Mouse (Mus musculus): Measurements from ENCODE around the gene Ppia. TPM values are rescaled to one million over a fixed set of nuclear protein-coding genes. Genes with fewer than 3 reads are reported as not detected.
"Not testable (repeated sequence)": the region's sequence is repeated elsewhere in the genome, so short reads cannot be mapped to it uniquely, and the experiment has no call there.

Gene Ppia
- polyA plus RNA-seq, 1 experiment from 2014 or later, result 6,298 TPM

DNA sequence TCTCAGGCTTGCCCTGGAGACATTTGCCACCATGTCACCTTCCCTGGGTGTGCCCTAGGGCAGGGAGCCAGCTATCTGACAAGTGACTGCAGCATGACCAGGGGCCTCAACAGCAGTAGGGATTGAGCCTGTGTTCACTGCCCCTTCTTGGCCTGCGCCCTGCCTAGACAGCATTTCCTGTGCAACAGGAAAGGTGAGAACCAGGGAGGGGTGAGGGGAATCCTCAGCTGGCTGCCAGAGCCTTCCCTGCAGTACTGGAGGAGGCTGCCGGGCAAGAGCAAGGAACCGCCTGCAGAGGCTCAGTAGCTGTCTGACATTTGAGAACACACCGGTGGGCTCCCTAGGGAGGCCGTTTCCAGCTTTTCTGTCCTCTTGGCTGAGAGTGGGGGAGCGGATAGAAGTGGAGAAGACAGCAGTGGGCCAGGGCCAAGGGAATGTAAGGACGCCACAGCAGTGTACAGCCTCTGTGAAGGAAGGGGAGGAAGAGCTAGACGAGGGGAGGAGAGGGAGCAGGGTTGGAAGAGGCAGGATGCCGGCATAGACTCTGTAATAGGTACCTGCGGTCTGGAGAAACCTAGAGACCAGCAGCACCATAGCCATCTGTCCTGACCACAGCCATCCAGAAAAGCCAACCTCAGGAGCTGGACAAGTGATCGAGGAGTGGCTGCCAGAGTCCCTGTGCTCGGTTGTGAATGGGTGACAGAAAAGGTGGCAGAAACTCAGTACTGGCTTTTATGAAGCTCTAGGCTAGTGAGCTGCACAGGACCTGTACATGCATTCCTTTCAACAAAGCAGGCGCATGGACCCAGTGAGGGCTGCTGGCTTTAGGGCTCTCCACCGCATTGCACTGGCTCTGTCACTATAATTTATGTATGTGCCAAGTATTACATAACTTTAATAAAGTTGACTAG, 8.7 kb upstream of the Ppia start:
- Histone ChIP-seq H3K36me3 (peaks cover 35% of the 10 kb centered on the region), H3K9me3 (no peaks in the 10 kb centered on the region), H3K27me3 (replicated peaks) (no peaks in the 10 kb centered on the region), H3K4me3 (replicated peaks) (no peak overlapping the region), H3K4me1 (replicated peaks) (peaks cover 30% of the 10 kb centered on the region), H3K4me2 (replicated peaks) (0 out of 2 replicates have a peak overlapping the region, but pooled peaks have one; percentile 16), H3K27ac (peak overlapping the region; percentile 79), H3K9ac (0 out of 2 replicates have a peak overlapping the region, but pooled peaks have one; percentile 6)
- 37% methylated on average over 14 of the region's 14 CpGs for WGBS
- peak; percentile 63 for ATAC-seq

DNA sequence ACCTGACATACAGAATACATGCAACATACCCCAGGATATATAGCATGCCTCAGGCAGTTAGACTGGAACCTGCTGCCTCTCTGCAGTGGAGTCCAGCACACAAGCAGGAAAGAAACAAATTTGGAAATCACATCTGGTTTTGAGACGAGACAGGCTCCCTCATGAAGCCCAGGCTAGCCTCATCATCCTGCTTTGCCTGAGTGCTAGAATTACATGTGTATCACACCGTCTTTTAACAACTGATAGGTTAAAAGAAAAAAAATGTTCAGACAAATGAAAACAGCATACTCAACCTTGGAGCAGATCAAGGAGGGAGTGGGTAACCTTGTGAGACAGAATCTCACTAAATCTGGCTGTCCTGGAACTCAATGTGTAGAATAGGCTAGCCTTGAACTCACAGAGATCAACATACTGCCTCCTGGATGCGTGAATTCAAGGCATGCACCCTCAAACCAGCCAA, 8.1 kb upstream of the Ppia start:
- Histone ChIP-seq H3K36me3 (peaks cover 29% of the 10 kb centered on the region), H3K9ac (no peak overlapping the region), H3K4me2 (replicated peaks) (no peak overlapping the region), H3K9me3 (no peaks in the 10 kb centered on the region), H3K27me3 (replicated peaks) (no peaks in the 10 kb centered on the region), H3K4me3 (replicated peaks) (no peak overlapping the region), H3K27ac (no peak overlapping the region), H3K4me1 (replicated peaks) (peaks cover 30% of the 10 kb centered on the region)
- ATAC-seq, result no peak
- 82% methylated on average over 3 of the region's 3 CpGs for WGBS

- WGBS, result 53% methylated on average over 5 of the region's 5 CpGs
- no peak overlapping the region for H3K4me3 ChIP-seq (replicated peaks)
- no peak overlapping the region for H3K9ac ChIP-seq
- no peak for ATAC-seq
- no peaks in the 10 kb centered on the region for H3K27me3 ChIP-seq (replicated peaks)
- H3K4me1 ChIP-seq (replicated peaks), result peaks cover 25% of the 10 kb centered on the region
- H3K9me3 ChIP-seq, result no peaks in the 10 kb centered on the region
- H3K36me3 ChIP-seq, result peaks cover 3% of the 10 kb centered on the region; the same call in 1 of the 2 replicates
- no peak overlapping the region for H3K4me2 ChIP-seq (replicated peaks)
- no peak overlapping the region for H3K27ac ChIP-seq
These were observed 5.1 kb upstream of the Ppia start for GRCm38 (mm10) chr11:6410050-6410602.

- peaks cover 18% of the 10 kb centered on the region for H3K4me1 ChIP-seq (replicated peaks)
- not testable (repeated sequence) for H3K36me3 ChIP-seq; ATAC-seq; H3K9ac ChIP-seq; H3K27ac ChIP-seq; H3K4me3 ChIP-seq (replicated peaks); H3K4me2 ChIP-seq (replicated peaks); H3K9me3 ChIP-seq; H3K27me3 ChIP-seq (replicated peaks)
- WGBS, result 91% methylated on average over 5 of the region's 5 CpGs
These were observed 4.5 kb upstream of the Ppia start for GRCm38 (mm10) chr11:6410755-6411154.

- Histone ChIP-seq H3K27me3 (replicated peaks) (no peaks in the 10 kb centered on the region), H3K4me3 (replicated peaks) (no peak overlapping the region), H3K4me1 (replicated peaks) (peaks cover 9% of the 10 kb centered on the region; the same call in 1 of the 2 replicates), H3K9ac (no peak overlapping the region), H3K9me3 (no peaks in the 10 kb centered on the region), H3K27ac (no peak overlapping the region), H3K36me3 (no peaks in the 10 kb centered on the region), H3K4me2 (replicated peaks) (no peak overlapping the region)
- 9% methylated on average over 5 of the region's 5 CpGs for WGBS
- ATAC-seq, result no peak
These were observed 3.6 kb upstream of the Ppia start for GRCm38 (mm10) chr11:6411684-6412083.

GRCm38 (mm10) chr11:6413264-6413663, 2.0 kb upstream of the Ppia start:
- H3K27me3 ChIP-seq (replicated peaks), result no peaks in the 10 kb centered on the region

DNA sequence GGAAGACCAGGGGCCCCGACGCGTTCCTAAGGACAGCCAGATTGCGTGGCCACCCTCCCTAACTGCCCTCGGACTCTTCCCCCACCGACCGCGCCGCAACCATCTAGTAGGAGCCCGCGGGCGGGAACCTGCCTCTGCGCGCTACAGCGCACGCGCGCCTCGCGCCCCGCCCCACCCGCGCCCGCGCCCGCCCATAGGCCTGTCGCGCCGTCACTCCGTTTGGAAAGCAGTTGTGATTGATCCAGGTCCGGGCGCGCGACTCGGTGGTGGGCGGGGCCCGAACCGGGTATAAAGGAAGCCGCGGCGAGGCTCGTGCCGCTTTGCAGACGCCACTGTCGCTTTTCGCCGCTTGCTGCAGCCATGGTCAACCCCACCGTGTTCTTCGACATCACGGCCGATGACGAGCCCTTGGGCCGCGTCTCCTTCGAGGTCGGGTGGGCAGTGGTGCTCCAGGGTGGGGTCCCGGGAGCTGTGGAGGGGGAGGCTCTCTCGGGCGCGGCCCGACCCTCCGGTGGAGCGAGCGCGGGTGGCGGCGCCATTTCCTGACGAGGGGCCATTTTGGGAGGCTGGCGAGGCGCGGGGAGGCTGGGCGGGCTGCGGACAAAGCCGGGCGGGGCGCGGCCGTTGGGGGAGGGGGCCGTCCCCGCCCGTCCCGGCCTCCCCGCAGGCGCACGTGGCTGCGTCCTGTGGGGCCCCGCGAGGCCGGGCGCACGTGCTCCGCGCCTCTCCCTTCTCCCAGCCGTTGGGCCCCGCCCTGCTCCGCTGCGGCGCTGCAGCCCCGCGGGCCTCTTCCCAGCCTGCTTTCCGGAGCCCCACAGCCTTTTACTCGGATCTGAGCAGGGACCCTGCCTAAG, 535 bp downstream of the Ppia start:
- Histone ChIP-seq H3K9ac (peak overlapping the region; percentile 96), H3K27me3 (replicated peaks) (no peaks in the 10 kb centered on the region), H3K36me3 (peaks cover 10% of the 10 kb centered on the region), H3K4me1 (replicated peaks) (peaks cover 10% of the 10 kb centered on the region; the same call in 1 of the 2 replicates), H3K9me3 (no peaks in the 10 kb centered on the region), H3K27ac (peak overlapping the region; percentile 98), H3K4me3 (replicated peaks) (peak overlapping the region; percentile 89), H3K4me2 (replicated peaks) (peak overlapping the region; percentile 89)
- peak; percentile 96 for ATAC-seq
- WGBS, result under 1% methylated on average over 87 of the region's 102 CpGs

More at GRCm38 (mm10) chr11:6413264-6413663, 2.0 kb upstream of the Ppia start:
- Histone ChIP-seq H3K4me1 (replicated peaks) (peaks cover 10% of the 10 kb centered on the region; the same call in 1 of the 2 replicates), H3K4me3 (replicated peaks) (no peak overlapping the region), H3K9ac (no peak overlapping the region), H3K27ac (no peak overlapping the region), H3K36me3 (no peaks in the 10 kb centered on the region), H3K4me2 (replicated peaks) (no peak overlapping the region), H3K9me3 (no peaks in the 10 kb centered on the region)
- ATAC-seq, result no peak
- 96% methylated on average over 8 of the region's 12 CpGs for WGBS

DNA sequence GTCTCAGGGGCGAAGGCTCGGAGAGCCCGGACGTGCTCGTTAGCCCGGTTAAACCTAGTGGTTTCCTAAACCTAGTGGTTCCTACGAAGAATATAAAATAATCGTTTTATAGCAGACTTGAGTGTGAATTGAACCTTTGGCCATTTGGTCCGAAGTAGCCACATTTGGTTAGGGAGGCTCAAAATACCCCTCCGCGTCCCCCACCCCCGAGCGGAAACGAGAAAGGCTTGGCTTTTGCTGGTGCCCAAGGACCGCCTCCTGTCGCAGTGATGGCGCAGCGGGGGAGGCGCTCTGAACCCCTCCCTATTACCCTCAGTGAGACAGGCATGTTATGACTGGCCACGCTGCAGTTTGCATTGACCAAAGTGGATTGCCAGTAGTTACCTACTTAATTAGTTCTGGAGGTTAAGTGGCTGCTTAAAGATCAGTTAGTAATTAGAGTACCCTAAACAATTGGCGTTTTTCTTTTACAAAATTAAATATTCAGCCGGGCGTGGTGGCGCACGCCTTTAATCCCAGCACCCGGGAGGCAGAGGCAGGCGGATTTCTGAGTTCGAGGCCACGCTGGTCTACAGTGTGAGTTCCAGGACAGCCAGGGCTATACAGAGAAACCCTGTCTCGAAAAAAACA, 1.3 kb downstream of the Ppia start:
- no peaks in the 10 kb centered on the region for H3K27me3 ChIP-seq (replicated peaks)
- peak; percentile 58 for ATAC-seq
- H3K9ac ChIP-seq, result peak overlapping the region; percentile 96
- H3K27ac ChIP-seq, result peak overlapping the region; percentile 98
- H3K4me3 ChIP-seq (replicated peaks), result peak overlapping the region; percentile 89
- peak overlapping the region; percentile 89 for H3K4me2 ChIP-seq (replicated peaks)
- 1% methylated on average over 30 of the region's 30 CpGs for WGBS
- no peaks in the 10 kb centered on the region for H3K9me3 ChIP-seq
- peaks cover 13% of the 10 kb centered on the region for H3K36me3 ChIP-seq
- H3K4me1 ChIP-seq (replicated peaks), result peaks cover 10% of the 10 kb centered on the region; the same call in 1 of the 2 replicates

DNA sequence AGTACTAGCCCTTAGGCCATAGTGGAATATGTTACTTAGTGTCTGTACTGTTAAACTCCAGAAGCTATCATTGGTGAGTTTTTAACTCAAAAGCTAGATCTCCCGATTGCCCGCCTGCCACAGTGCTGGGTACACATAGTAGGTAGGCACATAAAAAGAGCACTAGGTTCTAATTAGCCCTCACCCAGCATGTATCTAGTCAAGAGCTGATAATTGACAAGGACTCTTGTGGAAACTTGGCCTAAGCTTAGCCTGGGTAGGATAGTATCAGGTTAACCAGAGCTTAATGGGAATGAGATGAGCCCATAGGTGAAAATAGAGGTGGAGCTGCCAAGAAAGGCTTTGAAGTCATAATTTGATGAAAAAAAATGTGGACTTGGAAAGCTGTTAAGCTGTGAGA, 1.8 kb downstream of the Ppia start:
- no peak for ATAC-seq
- WGBS, result 23% methylated on average over 2 of the region's 2 CpGs
- Histone ChIP-seq H3K4me3 (replicated peaks) (peak overlapping the region; percentile 89), H3K36me3 (peaks cover 13% of the 10 kb centered on the region), H3K9me3 (no peaks in the 10 kb centered on the region), H3K4me2 (replicated peaks) (peak overlapping the region; percentile 89), H3K27me3 (replicated peaks) (no peaks in the 10 kb centered on the region), H3K27ac (peak overlapping the region; percentile 98; the same call in 1 of the 2 replicates), H3K9ac (peak overlapping the region; percentile 96), H3K4me1 (replicated peaks) (peaks cover 10% of the 10 kb centered on the region; the same call in 1 of the 2 replicates)

DNA sequence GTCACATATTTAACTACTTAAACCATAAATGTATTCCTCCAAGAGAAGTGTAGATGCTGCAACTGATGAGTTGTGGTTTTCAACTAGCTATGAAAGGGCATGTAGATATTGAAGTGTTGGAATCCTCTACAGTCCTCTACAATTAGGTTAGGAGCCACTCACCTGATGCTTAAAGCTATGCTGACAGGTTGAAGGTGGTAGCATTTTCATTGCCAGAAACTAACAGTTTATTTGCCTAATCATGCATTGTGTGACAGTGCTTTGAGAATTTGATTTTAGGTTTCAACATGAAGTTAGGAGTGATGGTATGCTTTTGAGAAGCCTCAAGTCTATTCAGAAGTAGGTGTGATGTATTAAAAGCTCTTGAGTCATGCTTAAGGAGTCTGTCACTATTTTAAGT, 2.2 kb downstream of the Ppia start:
- H3K27ac ChIP-seq, result no peak overlapping the region
- H3K4me3 ChIP-seq (replicated peaks), result peak overlapping the region; percentile 89
- peak overlapping the region; percentile 96 for H3K9ac ChIP-seq
- no peak for ATAC-seq
- peaks cover 14% of the 10 kb centered on the region for H3K36me3 ChIP-seq
- H3K27me3 ChIP-seq (replicated peaks), result no peaks in the 10 kb centered on the region
- no peaks in the 10 kb centered on the region for H3K9me3 ChIP-seq
- peak overlapping the region; percentile 89 for H3K4me2 ChIP-seq (replicated peaks)
- H3K4me1 ChIP-seq (replicated peaks), result peaks cover 10% of the 10 kb centered on the region; the same call in 1 of the 2 replicates

DNA sequence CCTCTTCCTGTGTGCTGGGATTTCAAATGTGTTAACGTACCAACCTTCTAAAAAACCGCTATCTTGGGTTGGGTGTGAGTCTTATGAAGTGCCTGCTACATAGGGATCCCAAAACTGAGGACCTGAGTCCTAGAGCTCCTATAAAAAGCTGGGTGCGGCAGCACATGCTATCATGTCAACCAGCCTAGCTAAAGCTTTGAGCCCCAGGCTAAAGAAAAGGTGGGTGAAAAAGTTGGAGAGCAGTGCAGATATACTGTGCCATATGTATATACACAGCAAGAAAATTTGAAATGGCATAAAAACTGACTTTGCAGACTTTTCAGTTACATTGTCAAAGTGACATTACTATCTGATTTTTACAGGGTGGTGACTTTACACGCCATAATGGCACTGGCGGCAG, 3.5 kb downstream of the Ppia start:
- Histone ChIP-seq H3K9ac (no peak overlapping the region), H3K27ac (no peak overlapping the region), H3K9me3 (no peaks in the 10 kb centered on the region), H3K4me2 (replicated peaks) (no peak overlapping the region), H3K4me3 (replicated peaks) (no peak overlapping the region), H3K4me1 (replicated peaks) (peaks cover 10% of the 10 kb centered on the region; the same call in 1 of the 2 replicates), H3K36me3 (peaks cover 17% of the 10 kb centered on the region), H3K27me3 (replicated peaks) (no peaks in the 10 kb centered on the region)
- WGBS, result 80% methylated on average over 5 of the region's 5 CpGs
- ATAC-seq, result no peak
